Mouse (Mus musculus): ENCODE measurements around the gene Gtf2h3. TPM values are rescaled to one million over a fixed set of nuclear protein-coding genes. Genes with fewer than 3 reads are reported as not detected.
"Not testable (repeated sequence)": the region's sequence is repeated elsewhere in the genome, so short reads cannot be mapped to it uniquely, and the experiment has no call there.

The Gtf2h3 gene
- total RNA-seq, 2 experiments from 2014 or later, result 26.6 to 30.5 TPM

DNA sequence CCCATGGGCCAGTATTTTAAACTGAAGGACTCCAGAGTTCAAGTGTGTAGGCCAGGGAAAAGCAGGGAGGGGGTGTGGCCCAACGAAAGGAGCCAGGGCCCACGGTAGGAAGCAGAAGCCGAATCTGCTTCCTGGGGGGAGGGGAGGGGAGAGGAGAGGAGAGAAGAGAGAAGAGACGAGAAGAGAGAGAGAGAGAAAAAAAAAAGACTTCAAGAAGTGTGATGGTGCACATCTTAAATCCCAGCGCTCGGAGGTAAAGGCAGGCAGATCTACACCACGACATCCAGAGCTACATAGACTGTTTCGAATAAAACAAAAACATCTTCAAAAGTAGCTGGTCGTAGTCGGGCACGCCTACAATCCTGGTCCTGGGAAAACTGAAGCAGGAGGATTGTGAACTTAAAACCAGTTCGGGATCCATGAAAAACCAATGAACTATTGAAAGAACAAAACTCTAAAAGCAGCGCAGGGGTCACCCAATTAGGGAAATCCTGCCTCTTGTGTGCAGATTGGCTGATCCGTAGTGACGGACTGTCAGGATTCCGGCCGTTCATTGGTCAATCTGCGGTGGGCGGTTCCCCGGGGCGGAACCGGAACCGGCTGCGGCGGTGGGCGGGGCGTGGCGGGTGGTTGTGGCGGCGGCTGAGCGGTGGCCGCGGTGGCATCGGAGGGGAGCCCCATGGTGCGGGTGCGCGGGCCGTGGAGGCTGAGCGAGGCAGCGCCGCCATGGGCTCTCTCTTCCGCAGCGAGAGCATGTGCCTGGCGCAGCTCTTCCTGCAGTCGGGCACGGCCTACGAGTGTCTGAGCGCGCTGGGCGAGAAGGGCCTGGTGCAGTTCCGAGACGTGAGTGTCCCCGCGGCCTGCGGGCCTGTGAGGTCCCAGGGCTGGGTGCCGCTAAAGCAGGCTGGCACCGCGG lies 49.8 kb downstream of the Gtf2h3 start, which contains the start of gene Atp6v0a2:
TSS of gene Atp6v0a2 (plus strand) at position 129 of the 916 bp plus-strand sequence.
- DNase-seq (ENCODE audit: low spot score in 2 of 2), result peak; percentile 92 to 96
- intact Hi-C loops (cut with DNase I), result no loop called here

GRCm38 (mm10) chr5:124629641-124630040 lies 50.7 kb downstream of the Gtf2h3 start:
- no peak for DNase-seq (ENCODE audit: low spot score in 2 of 2)
- intact Hi-C loops (cut with DNase I), result no loop called here

DNA sequence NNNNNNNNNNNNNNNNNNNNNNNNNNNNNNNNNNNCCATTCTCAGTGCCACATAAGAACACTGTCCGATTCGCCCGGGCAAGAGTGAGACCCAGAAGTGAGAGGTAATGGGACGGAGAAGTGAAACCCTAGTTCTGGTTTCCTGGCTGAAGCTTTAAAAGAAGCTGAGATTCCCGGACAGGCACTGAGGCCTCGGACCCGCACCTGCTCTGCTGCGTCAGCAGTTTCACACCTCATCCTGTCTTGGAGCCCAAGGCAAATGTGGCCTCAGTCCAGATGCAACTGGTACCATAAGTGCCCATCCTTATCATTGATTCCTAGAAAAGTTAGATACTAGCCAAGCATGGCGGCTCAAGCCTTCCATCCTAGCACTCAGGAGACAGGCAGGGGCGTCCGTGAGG lies 52.7 kb downstream of the Gtf2h3 start:
- peak in 1 of 2 experiments; percentile 24 for DNase-seq (ENCODE audit: low spot score in 2 of 2)
- intact Hi-C loops (cut with DNase I), result no loop called here

GRCm38 (mm10) chr5:124632461-124632860 lies 53.5 kb downstream of the Gtf2h3 start:
- DNase-seq (ENCODE audit: low spot score in 2 of 2), result no peak
- intact Hi-C loops (cut with DNase I), result no loop called here

GRCm38 (mm10) chr5:124633425-124633824 lies 54.5 kb downstream of the Gtf2h3 start:
- intact Hi-C loops (cut with DNase I), result no loop called here
- no peak for DNase-seq (ENCODE audit: low spot score in 2 of 2)

DNA sequence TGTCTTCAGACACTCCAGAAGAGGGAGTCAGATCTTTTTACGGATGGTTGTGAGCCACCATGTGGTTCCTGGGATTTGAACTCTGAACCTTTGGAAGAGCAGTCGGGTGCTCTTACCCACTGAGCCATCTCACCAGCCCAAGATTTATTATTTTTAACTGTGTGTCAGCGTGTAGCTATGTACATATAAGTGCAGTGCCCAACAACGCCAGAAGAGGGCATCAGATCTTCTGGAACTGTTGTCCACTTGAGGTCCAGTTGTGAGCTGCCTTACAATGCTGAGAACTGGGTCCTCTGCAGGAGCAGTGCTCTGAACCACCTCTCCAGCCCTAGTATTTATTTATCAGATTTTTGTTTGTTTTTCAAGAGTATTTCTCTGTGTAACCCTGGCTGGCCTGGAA lies 56.1 kb downstream of the Gtf2h3 start:
- intact Hi-C loops (cut with DNase I); DNase-seq (ENCODE audit: low spot score in 2 of 2): not testable (repeated sequence)

GRCm38 (mm10) chr5:124636139-124636538 lies 57.2 kb downstream of the Gtf2h3 start:
- DNase-seq (ENCODE audit: low spot score in 2 of 2), result no peak
- intact Hi-C loops (cut with DNase I), result no loop called here

- intact Hi-C loops (cut with DNase I), result no loop called here
- DNase-seq (ENCODE audit: low spot score in 2 of 2), result no peak
Observed at GRCm38 (mm10) chr5:124636694-124637093, 57.8 kb downstream of the Gtf2h3 start.

DNA sequence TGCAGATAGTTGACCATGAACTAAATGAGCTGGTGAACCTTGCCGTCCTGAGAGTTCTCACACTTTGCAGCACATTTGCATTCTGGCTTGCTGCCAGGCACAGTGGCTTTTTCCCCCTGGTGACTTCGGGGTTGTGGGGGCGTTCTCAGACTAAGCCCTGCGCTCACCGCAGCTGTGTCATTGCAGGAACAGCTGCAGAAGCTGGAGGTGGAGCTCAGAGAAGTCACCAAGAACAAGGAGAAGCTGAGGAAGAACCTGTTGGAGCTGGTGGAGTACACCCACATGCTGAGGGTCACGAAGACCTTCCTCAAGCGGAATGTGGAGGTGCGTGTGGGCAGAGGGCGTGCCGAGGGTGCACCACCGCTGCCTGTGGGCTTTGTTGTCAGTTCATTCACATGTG lies 58.4 kb downstream of the Gtf2h3 start:
- no peak for DNase-seq (ENCODE audit: low spot score in 2 of 2)
- intact Hi-C loops (cut with DNase I), result no loop called here

GRCm38 (mm10) chr5:124637836-124638235 lies 58.9 kb downstream of the Gtf2h3 start:
- intact Hi-C loops (cut with DNase I), result no loop called here
- no peak for DNase-seq (ENCODE audit: low spot score in 2 of 2)

Other genes starting within 250 kb of the Gtf2h3 start
- gene Cdk2ap1, start 216.1 kb upstream of the Gtf2h3 start, total RNA-seq (2021), result 100 to 1,000 TPM; 154 to 177 TPM
- gene Sbno1, start 153.1 kb upstream of the Gtf2h3 start, total RNA-seq (2021), result 100 to 1,000 TPM; 162 to 174 TPM
- gene Kmt5a, start 139.2 kb upstream of the Gtf2h3 start, total RNA-seq (2021), result 10 to 100 TPM; 57.6 to 66.0 TPM
- 10 to 100 TPM; 18.6 to 19.7 TPM for gene Rilpl2, start 100.8 kb upstream of the Gtf2h3 start, total RNA-seq (2021)
- gene Snrnp35, start 96.0 kb upstream of the Gtf2h3 start, total RNA-seq (2021), result 10 to 100 TPM; 21.0 to 27.2 TPM
- 10 to 100 TPM; 75.2 to 95.7 TPM for gene Rilpl1, start 47.7 kb upstream of the Gtf2h3 start, total RNA-seq (2021)
- 100 to 1,000 TPM in 1 of 2 experiments, 10 to 100 TPM in 1; 96.4 to 113 TPM for gene Tmed2, start 38.4 kb upstream of the Gtf2h3 start, total RNA-seq (2021)
- 10 to 100 TPM; 22.0 to 27.9 TPM for gene Ddx55, start 26.3 kb upstream of the Gtf2h3 start, total RNA-seq (2021)
- gene Eif2b1, start within 50 bp of the Gtf2h3 start, total RNA-seq (2021), result 10 to 100 TPM; 31.3 to 31.7 TPM
- gene Atp6v0a2, start 49.4 kb downstream of the Gtf2h3 start, total RNA-seq (2021), result 10 to 100 TPM; 64.2 to 65.2 TPM
- 1 to 10 TPM in 1 of 2 experiments, under 1 TPM in 1; 0.60 to 1.1 TPM for gene Dnah10, start 145.9 kb downstream of the Gtf2h3 start, total RNA-seq (2021)

Data from left cerebral cortex, postnatal 25 days (tissue).